Mouse (Mus musculus): ENCODE data around the gene Mill1.
"Not testable (repeated sequence)": the region's sequence is repeated elsewhere in the genome, so short reads cannot be mapped to it uniquely, and the experiment has no call there.

Gene Mill1

DNA sequence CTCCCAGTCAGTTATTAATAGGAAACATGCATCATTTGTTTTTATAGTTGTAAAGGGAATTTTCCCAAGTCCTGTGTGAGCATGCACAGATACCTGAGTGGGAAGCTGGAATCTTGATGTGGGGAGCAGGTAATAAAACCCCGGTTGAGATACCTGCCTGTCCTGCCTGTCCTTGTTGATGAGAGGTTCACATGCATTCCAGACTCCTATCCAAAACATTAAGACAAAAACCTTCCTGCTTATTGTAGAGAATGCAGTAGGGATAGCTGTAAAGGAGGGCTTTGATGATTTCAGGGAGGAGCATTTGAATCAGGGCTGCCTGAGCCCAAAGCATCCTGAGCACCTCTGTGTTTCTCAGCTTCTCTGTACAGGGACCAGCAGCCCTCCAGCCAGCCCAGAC, at the start of gene Mill1:
Gene Mill1 (plus strand): TSS at position 301 of the 400 bp plus-strand sequence.
- DNase-seq (ENCODE audit: low read depth, low spot score): no peak

DNA sequence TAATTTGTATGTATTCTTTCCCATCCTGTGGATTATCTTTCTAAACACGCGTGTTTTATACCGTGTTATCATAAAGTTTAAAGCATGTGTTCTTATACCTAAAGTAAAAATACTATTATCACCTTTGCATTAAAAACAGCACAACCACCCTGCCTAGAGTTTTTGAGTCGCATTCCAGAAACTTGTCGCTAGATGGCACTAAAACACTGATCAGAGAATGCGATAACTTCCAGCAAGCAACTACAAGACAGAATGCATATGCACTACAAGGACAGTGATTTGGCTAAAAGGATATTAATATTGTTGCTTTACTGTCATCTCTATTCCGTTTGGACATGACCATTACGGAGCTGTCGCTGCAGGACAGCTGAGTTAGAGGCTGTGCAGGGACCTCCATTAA, 34.2 kb upstream of the Mill1 start:
- peak; percentile 57 for DNase-seq (ENCODE audit: low read depth, low spot score)

DNA sequence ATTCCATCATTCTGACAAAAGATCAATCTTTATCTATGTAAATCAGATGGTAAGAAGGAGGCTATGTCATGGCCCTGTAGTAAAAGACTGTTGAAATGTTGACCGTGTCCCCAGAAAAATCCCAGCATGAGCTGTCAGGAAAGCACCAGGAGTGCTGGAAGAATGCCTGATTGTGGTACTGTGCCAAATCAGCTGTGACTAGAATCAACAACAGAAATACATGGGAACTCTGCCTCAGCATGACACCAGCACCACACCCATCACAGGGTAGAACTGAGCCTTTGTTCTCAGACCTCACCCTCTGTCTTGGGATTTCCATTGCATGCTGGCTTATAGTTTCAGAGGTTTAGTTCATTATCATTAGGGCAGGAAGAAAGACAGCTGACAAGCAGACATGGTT, 30.4 kb upstream of the Mill1 start:
- DNase-seq (ENCODE audit: low read depth, low spot score): no peak

DNA sequence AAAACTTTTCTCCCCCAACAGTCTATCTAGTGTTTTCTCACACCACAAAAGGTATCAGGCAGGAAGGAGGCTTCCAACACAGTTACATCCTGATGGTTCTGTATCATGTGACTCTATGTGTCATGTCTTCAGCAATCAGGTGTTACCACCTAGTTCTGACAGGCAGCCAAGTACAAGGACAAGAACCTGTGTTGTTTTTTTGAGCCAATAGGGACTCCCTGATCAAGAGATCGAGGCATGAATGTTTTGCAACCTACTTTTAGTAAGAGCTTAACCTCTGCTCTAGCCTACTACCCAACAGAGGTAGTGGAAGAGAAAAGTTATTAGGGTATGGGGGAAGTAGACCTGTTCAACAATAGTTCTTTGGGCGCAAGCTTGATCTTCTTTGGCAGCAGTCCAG, 6.6 kb upstream of the Mill1 start:
- no peak for DNase-seq (ENCODE audit: low read depth, low spot score)

DNA sequence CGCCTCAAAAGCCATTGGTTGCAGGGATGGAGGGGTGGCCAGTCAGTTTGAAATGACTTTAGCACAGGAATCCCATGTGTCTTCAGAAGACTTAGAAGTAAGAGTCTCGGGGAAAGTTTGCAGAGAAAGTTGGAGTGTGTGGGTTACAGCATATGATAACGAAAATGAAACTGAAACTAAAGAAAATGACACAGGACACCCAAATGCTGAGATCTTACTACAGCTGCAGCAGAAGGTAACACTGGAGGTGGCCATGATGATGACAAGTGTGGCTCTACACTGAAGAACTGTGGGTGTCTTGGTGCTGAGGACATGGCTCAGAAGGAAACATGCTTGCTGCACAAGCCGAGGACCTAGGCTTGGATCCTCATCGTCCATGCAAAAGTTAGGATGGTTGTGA, 3.9 kb upstream of the Mill1 start:
- peak; percentile 1 for DNase-seq (ENCODE audit: low read depth, low spot score)

DNA sequence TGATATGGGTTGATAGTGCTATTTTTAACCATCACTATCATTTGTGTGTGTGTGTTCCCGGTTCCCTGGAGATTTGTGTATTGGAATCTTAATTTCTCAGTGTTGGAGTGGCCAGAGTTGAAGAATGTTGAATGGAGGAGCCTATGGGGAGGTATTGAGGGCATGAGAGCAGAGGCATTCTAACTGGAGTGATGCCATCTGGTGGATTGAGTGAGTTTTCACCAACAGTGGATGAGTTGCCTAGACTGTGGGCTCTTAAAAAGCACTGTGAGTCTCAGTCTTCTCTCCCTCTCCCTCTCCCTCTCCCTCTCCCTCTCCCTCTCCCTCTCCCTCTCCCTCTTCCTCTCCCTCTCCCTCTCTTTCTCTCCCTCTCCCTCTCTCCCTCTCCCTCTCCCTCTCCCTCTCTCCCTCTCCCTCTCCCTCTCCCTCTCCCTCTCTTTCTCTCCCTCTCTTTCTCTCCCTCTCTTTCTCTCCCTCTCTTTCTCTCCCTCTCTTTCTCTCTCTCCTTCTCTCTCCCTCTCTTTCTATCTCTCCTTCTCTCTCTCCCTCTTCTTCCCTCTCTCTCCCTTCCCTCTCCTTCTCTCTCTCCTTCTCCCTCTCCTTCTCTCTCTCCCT, 1.1 kb upstream of the Mill1 start:
- DNase-seq (ENCODE audit: low read depth, low spot score): not testable (repeated sequence)

DNA sequence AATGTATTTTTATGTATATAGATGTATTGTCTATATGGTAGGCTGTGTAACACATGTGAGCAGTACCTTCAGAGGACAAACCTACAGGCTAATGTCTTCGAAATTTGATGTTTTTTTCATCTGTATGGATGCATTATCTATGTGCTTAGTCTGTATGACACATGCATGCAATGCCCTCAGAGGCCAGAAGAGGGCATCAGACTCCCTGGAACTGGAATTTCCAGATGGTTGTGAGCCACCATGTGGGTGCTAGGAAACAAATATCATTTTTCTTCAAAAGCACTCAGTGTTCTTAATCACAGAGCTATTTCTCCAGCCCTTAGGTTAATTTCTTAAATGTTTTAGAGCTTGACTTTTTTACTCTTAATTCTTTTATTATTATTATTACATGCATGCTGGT, 15.1 kb downstream of the Mill1 start:
- DNase-seq (ENCODE audit: low read depth, low spot score): peak; percentile 5

DNA sequence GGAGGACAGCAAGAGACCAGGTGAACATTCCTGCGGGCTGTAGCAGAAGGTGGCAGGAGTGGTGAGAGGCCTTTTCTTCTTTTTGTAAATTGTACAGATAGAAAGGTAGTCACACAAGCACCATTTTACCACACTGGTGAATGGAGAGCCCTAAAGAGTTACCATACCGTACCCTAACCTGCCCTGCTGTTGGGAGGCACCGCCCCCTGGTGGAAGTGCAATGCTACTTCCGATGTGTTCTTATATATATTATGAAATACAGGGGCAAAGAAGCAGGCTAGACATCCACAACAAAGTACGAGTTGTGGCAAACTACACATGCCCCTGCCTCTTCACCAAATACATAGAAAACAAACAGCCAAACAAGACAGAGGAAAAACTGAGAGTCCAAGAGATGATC, 19.9 kb downstream of the Mill1 start:
- DNase-seq (ENCODE audit: low read depth, low spot score): peak; percentile 6
